Mouse (Mus musculus): ENCODE measurements around the gene Polr3b. TPM values are rescaled to one million over a fixed set of nuclear protein-coding genes. Genes with fewer than 3 reads are reported as not detected.

The Polr3b gene
- polyA plus RNA-seq, 1 experiment from 2014 or later, result 16.0 TPM

- Histone ChIP-seq H3K27me3 (peaks cover 11% of the 10 kb centered on the region; the same call in 1 of the 2 replicates), H3K9me3 (no peaks in the 10 kb centered on the region), H3K27ac (no peak overlapping the region), H3K4me2 (replicated peaks) (no peak overlapping the region), H3K36me3 (peaks cover 40% of the 10 kb centered on the region), H3K9ac (no peak overlapping the region), H3K4me3 (no peak overlapping the region), H3K4me1 (no peaks in the 10 kb centered on the region)
- 89% methylated on average over 1 of the region's 1 CpGs for WGBS
- ATAC-seq (ENCODE audit: low FRiP score, low read depth), result no peak
Observed at GRCm38 (mm10) chr10:84704594-84704993, 82.5 kb downstream of the Polr3b start.

- 80% methylated on average over 7 of the region's 7 CpGs for WGBS
- no peak for ATAC-seq (ENCODE audit: low FRiP score, low read depth)
- no peak overlapping the region for H3K27ac ChIP-seq
- no peaks in the 10 kb centered on the region for H3K4me1 ChIP-seq
- H3K9me3 ChIP-seq, result no peaks in the 10 kb centered on the region
- peaks cover 11% of the 10 kb centered on the region; the same call in 1 of the 2 replicates for H3K27me3 ChIP-seq
- H3K36me3 ChIP-seq, result peaks cover 33% of the 10 kb centered on the region
- no peak overlapping the region for H3K4me2 ChIP-seq (replicated peaks)
- no peak overlapping the region for H3K4me3 ChIP-seq
- no peak overlapping the region for H3K9ac ChIP-seq
Observed at GRCm38 (mm10) chr10:84705234-84705633, 83.1 kb downstream of the Polr3b start.

GRCm38 (mm10) chr10:84706543-84706942, 84.5 kb downstream of the Polr3b start:
- peaks cover 11% of the 10 kb centered on the region; the same call in 1 of the 2 replicates for H3K27me3 ChIP-seq
- no peak for ATAC-seq (ENCODE audit: low FRiP score, low read depth)
- no peak overlapping the region for H3K27ac ChIP-seq
- H3K4me2 ChIP-seq (replicated peaks), result no peak overlapping the region
- H3K4me1 ChIP-seq, result no peaks in the 10 kb centered on the region
- H3K4me3 ChIP-seq, result no peak overlapping the region
- WGBS, result 31% methylated on average over 8 of the region's 8 CpGs
- no peak overlapping the region for H3K9ac ChIP-seq
- no peaks in the 10 kb centered on the region for H3K9me3 ChIP-seq
- peaks cover 22% of the 10 kb centered on the region for H3K36me3 ChIP-seq

GRCm38 (mm10) chr10:84707226-84707625, 85.1 kb downstream of the Polr3b start:
- H3K9ac ChIP-seq, result no peak overlapping the region
- no peak for ATAC-seq (ENCODE audit: low FRiP score, low read depth)
- WGBS, result 28% methylated on average over 6 of the region's 6 CpGs
- H3K4me3 ChIP-seq, result no peak overlapping the region
- H3K27me3 ChIP-seq, result peaks cover 11% of the 10 kb centered on the region; the same call in 1 of the 2 replicates
- peaks cover 15% of the 10 kb centered on the region for H3K36me3 ChIP-seq
- no peaks in the 10 kb centered on the region for H3K9me3 ChIP-seq
- H3K27ac ChIP-seq, result no peak overlapping the region
- H3K4me2 ChIP-seq (replicated peaks), result no peak overlapping the region
- no peaks in the 10 kb centered on the region for H3K4me1 ChIP-seq

GRCm38 (mm10) chr10:84707752-84708530, 85.8 kb downstream of the Polr3b start:
- Histone ChIP-seq H3K4me1 (no peaks in the 10 kb centered on the region), H3K9ac (no peak overlapping the region), H3K4me3 (no peak overlapping the region), H3K9me3 (no peaks in the 10 kb centered on the region), H3K4me2 (replicated peaks) (no peak overlapping the region), H3K27me3 (peaks cover 11% of the 10 kb centered on the region; the same call in 1 of the 2 replicates), H3K27ac (no peak overlapping the region), H3K36me3 (peaks cover 12% of the 10 kb centered on the region)
- ATAC-seq (ENCODE audit: low FRiP score, low read depth), result no peak
- WGBS, result 36% methylated on average over 14 of the region's 14 CpGs

GRCm38 (mm10) chr10:84710192-84710591, 88.1 kb downstream of the Polr3b start:
- no peaks in the 10 kb centered on the region for H3K4me1 ChIP-seq
- no peak overlapping the region for H3K27ac ChIP-seq
- no peak for ATAC-seq (ENCODE audit: low FRiP score, low read depth)
- H3K4me3 ChIP-seq, result no peak overlapping the region
- no peak overlapping the region for H3K9ac ChIP-seq
- WGBS, result 60% methylated on average over 4 of the region's 4 CpGs
- peaks cover 16% of the 10 kb centered on the region for H3K36me3 ChIP-seq
- peaks cover 7% of the 10 kb centered on the region; the same call in 1 of the 2 replicates for H3K27me3 ChIP-seq
- H3K4me2 ChIP-seq (replicated peaks), result no peak overlapping the region
- no peaks in the 10 kb centered on the region for H3K9me3 ChIP-seq

- 62% methylated on average over 4 of the region's 4 CpGs for WGBS
- Histone ChIP-seq H3K9me3 (no peaks in the 10 kb centered on the region), H3K9ac (no peak overlapping the region), H3K4me1 (no peaks in the 10 kb centered on the region), H3K27me3 (peaks cover 6% of the 10 kb centered on the region; the same call in 1 of the 2 replicates), H3K4me3 (no peak overlapping the region), H3K4me2 (replicated peaks) (no peak overlapping the region), H3K27ac (no peak overlapping the region), H3K36me3 (peaks cover 22% of the 10 kb centered on the region)
- ATAC-seq (ENCODE audit: low FRiP score, low read depth), result no peak
Observed at GRCm38 (mm10) chr10:84710827-84711226, 88.7 kb downstream of the Polr3b start.

GRCm38 (mm10) chr10:84711479-84711878, 89.4 kb downstream of the Polr3b start:
- no peak overlapping the region for H3K4me3 ChIP-seq
- no peak overlapping the region for H3K4me2 ChIP-seq (replicated peaks)
- H3K27ac ChIP-seq, result no peak overlapping the region
- 0 out of 2 replicates have a peak, but pooled peaks cover 3% of the 10 kb centered on the region for H3K27me3 ChIP-seq
- H3K4me1 ChIP-seq, result no peaks in the 10 kb centered on the region
- H3K9me3 ChIP-seq, result no peaks in the 10 kb centered on the region
- no peak overlapping the region for H3K9ac ChIP-seq
- peaks cover 29% of the 10 kb centered on the region for H3K36me3 ChIP-seq
- WGBS, result 87% methylated on average over 8 of the region's 8 CpGs
- no peak for ATAC-seq (ENCODE audit: low FRiP score, low read depth)

GRCm38 (mm10) chr10:84711940-84712339, 89.8 kb downstream of the Polr3b start:
- Histone ChIP-seq H3K4me1 (no peaks in the 10 kb centered on the region), H3K27ac (no peak overlapping the region), H3K9me3 (no peaks in the 10 kb centered on the region), H3K36me3 (peaks cover 32% of the 10 kb centered on the region), H3K4me2 (replicated peaks) (no peak overlapping the region), H3K4me3 (no peak overlapping the region), H3K9ac (no peak overlapping the region), H3K27me3 (0 out of 2 replicates have a peak, but pooled peaks cover 3% of the 10 kb centered on the region)
- 79% methylated on average over 5 of the region's 5 CpGs for WGBS
- ATAC-seq (ENCODE audit: low FRiP score, low read depth), result no peak

- ATAC-seq (ENCODE audit: low FRiP score, low read depth), result no peak
- Histone ChIP-seq H3K36me3 (peaks cover 32% of the 10 kb centered on the region), H3K4me1 (no peaks in the 10 kb centered on the region), H3K27me3 (0 out of 2 replicates have a peak, but pooled peaks cover 3% of the 10 kb centered on the region), H3K4me3 (no peak overlapping the region), H3K9ac (no peak overlapping the region), H3K27ac (no peak overlapping the region), H3K4me2 (replicated peaks) (no peak overlapping the region), H3K9me3 (no peaks in the 10 kb centered on the region)
- WGBS, result 80% methylated on average over 6 of the region's 6 CpGs
Observed at GRCm38 (mm10) chr10:84712532-84712931, 90.4 kb downstream of the Polr3b start.

GRCm38 (mm10) chr10:84713043-84713442, 91.0 kb downstream of the Polr3b start:
- no peak overlapping the region for H3K4me2 ChIP-seq (replicated peaks)
- H3K27me3 ChIP-seq, result 0 out of 2 replicates have a peak, but pooled peaks cover 3% of the 10 kb centered on the region
- H3K9me3 ChIP-seq, result no peaks in the 10 kb centered on the region
- no peak overlapping the region for H3K9ac ChIP-seq
- no peak overlapping the region for H3K27ac ChIP-seq
- no peak overlapping the region for H3K4me3 ChIP-seq
- no peak for ATAC-seq (ENCODE audit: low FRiP score, low read depth)
- 80% methylated on average over 10 of the region's 10 CpGs for WGBS
- H3K36me3 ChIP-seq, result peaks cover 34% of the 10 kb centered on the region
- no peaks in the 10 kb centered on the region for H3K4me1 ChIP-seq

GRCm38 (mm10) chr10:84715639-84716038, 93.5 kb downstream of the Polr3b start:
- WGBS, result 85% methylated on average over 7 of the region's 7 CpGs
- Histone ChIP-seq H3K27ac (no peak overlapping the region), H3K27me3 (no peaks in the 10 kb centered on the region), H3K4me3 (no peak overlapping the region), H3K4me2 (replicated peaks) (no peak overlapping the region), H3K9me3 (no peaks in the 10 kb centered on the region), H3K36me3 (peaks cover 45% of the 10 kb centered on the region), H3K9ac (no peak overlapping the region), H3K4me1 (no peaks in the 10 kb centered on the region)
- no peak for ATAC-seq (ENCODE audit: low FRiP score, low read depth)

Measured in limb, embryonic 13.5 days (tissue).